Comparison of ENCODE assay signal across 8 mouse cellular contexts in the genomic region with DNA sequence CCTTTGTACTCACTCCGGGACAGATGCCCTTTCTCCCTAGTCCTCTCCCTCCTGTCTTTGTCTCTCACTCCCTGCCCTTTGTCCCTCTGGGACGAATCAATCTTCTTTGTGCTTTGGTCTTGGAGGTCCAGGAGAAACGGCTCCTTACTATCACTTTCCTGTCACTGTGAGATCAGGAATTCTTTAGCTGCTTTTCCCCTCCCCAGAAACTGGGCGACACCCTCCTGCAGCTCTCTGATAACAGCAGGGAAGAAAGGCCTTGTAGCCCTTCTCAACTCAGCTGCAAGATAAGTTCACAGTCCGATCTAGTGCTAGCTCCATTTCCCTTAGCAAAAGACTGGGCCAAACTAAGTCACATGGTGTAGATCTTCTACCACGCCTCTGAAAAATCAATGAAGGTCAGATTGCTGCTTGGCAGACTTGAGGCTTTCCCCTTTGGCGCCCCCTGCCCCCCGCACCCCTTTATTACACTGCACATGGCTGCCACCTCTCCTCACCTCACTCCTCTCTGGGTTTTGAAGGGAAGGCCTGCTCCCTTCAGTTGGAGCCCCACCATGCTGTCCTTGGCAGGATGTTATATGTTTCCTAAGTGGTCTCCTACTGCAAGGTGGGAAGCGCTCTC. TPM values are rescaled to one million over a fixed set of nuclear protein-coding genes. Genes with fewer than 3 reads are reported as not detected.
DNase-seq lines count a peak whose midpoint lies in the region; ATAC-seq and TF ChIP-seq lines count a peak whose summit lies in the region.

No protein-coding gene starts in this region.

- no peaks in the 10 kb centered on the region for H3K9me3 ChIP-seq in hindbrain, embryonic 11.5 days (ENCODE audit: control insufficient read depth, low read length)
- H3K9me3 ChIP-seq in hindbrain, embryonic 14.5 days (ENCODE audit: control insufficient read depth, low read length): no peaks in the 10 kb centered on the region
- no peaks in the 10 kb centered on the region for H3K9me3 ChIP-seq in MEL (replicated peaks; ENCODE audit: insufficient read depth, low read length)
- H3K9me3 ChIP-seq in embryonic facial prominence, embryonic 13.5 days: no peaks in the 10 kb centered on the region
- H3K9me3 ChIP-seq in liver, embryonic 16.5 days (replicated peaks; ENCODE audit: control insufficient read depth, low read length): no peaks in the 10 kb centered on the region

- peak; percentile 56 for DNase-seq in hindbrain, embryonic 11.5 days (ENCODE audit: low spot score)
- no peak for DNase-seq in hindbrain, embryonic 14.5 days (ENCODE audit: low spot score)
- DNase-seq in MEL (ENCODE audit: low read depth, low spot score): peak; percentile 89
- DNase-seq in cerebellum, postnatal 36 days: no peak
- DNase-seq in gastrocnemius, adult 18-20 months (ENCODE audit: low spot score): no peak
- DNase-seq in urinary bladder, postnatal 36 days (ENCODE audit: low spot score in 2 of 2): no peak

- no peak overlapping the region for H3K9ac ChIP-seq in hindbrain, embryonic 11.5 days (ENCODE audit: low read depth, low read length)
- no peak overlapping the region for H3K9ac ChIP-seq in hindbrain, embryonic 14.5 days
- peak overlapping the region; percentile 44 for H3K9ac ChIP-seq in MEL (ENCODE audit: control insufficient read depth, low read depth, low read length, poor library complexity, severe bottlenecking)
- 0 out of 2 replicates have a peak overlapping the region, but pooled peaks have one; percentile 32 for H3K9ac ChIP-seq in embryonic facial prominence, embryonic 13.5 days
- peak overlapping the region; percentile 69 for H3K9ac ChIP-seq in liver, embryonic 16.5 days (ENCODE audit: low read depth, low read length)

- no peak overlapping the region for H3K4me2 ChIP-seq in hindbrain, embryonic 11.5 days (replicated peaks; ENCODE audit: low read depth, low read length)
- H3K4me2 ChIP-seq in hindbrain, embryonic 14.5 days (replicated peaks): no peak overlapping the region
- H3K4me2 ChIP-seq in embryonic facial prominence, embryonic 13.5 days: no peak overlapping the region
- H3K4me2 ChIP-seq in liver, embryonic 16.5 days (ENCODE audit: low read depth, low read length): peak overlapping the region; percentile 70

- H3K27me3 ChIP-seq in hindbrain, embryonic 11.5 days (ENCODE audit: control insufficient read depth, insufficient read depth, low read length): no peaks in the 10 kb centered on the region
- no peaks in the 10 kb centered on the region for H3K27me3 ChIP-seq in hindbrain, embryonic 14.5 days (ENCODE audit: control insufficient read depth, insufficient read depth, low read length)
- no peaks in the 10 kb centered on the region for H3K27me3 ChIP-seq in MEL (ENCODE audit: control insufficient read depth in 1 of 2, insufficient read depth in 2 of 2, low read length in 2 of 2)
- H3K27me3 ChIP-seq in embryonic facial prominence, embryonic 13.5 days: no peaks in the 10 kb centered on the region
- H3K27me3 ChIP-seq in liver, embryonic 16.5 days (ENCODE audit: control insufficient read depth, insufficient read depth, low read depth, low read length): no peaks in the 10 kb centered on the region

- H3K36me3 ChIP-seq in hindbrain, embryonic 11.5 days (ENCODE audit: control insufficient read depth, insufficient read depth, low read length): no peaks in the 10 kb centered on the region
- H3K36me3 ChIP-seq in hindbrain, embryonic 14.5 days (replicated peaks; ENCODE audit: control insufficient read depth, insufficient read depth): peaks cover 34% of the 10 kb centered on the region
- peaks cover 0 to 28% of the 10 kb centered on the region in 2 experiments for H3K36me3 ChIP-seq in MEL (ENCODE audit: control insufficient read depth in 1 of 2, insufficient read depth in 2 of 2, low read length in 2 of 2)
- peaks cover 41% of the 10 kb centered on the region for H3K36me3 ChIP-seq in embryonic facial prominence, embryonic 13.5 days
- peaks cover 16% of the 10 kb centered on the region for H3K36me3 ChIP-seq in liver, embryonic 16.5 days (ENCODE audit: control insufficient read depth, insufficient read depth)

- H3K4me3 ChIP-seq in hindbrain, embryonic 11.5 days (ENCODE audit: low read depth, low read length): no peak overlapping the region
- no peak overlapping the region for H3K4me3 ChIP-seq in hindbrain, embryonic 14.5 days (replicated peaks; ENCODE audit: low read length)
- H3K4me3 ChIP-seq in MEL (ENCODE audit: control insufficient read depth in 1 of 2, insufficient read depth in 1 of 2, low read depth in 2 of 2, low read length in 2 of 2): peak overlapping the region in 1 of 2 experiments; percentile 5; a peak in 1 of 4 replicates
- H3K4me3 ChIP-seq in embryonic facial prominence, embryonic 13.5 days: no peak overlapping the region
- H3K4me3 ChIP-seq in liver, embryonic 16.5 days (ENCODE audit: low read depth, low read length): peak overlapping the region; percentile 63

- peaks cover 6% of the 10 kb centered on the region; the same call in 1 of the 2 replicates for H3K79me2 ChIP-seq in MEL (ENCODE audit: control insufficient read depth, insufficient read depth, low read length, poor library complexity)

- TF ChIP-seq EP300 in MEL (IDR thresholded peaks at IDR 0.05; ENCODE audit: low read depth in 1 of 2, low read length in 2 of 2): peak; percentile 97 to 98

- WGBS in hindbrain, embryonic 11.5 days: 16% methylated on average over 9 of the region's 9 CpGs
- WGBS in hindbrain, embryonic 14.5 days: 15% methylated on average over 9 of the region's 9 CpGs
- WGBS in embryonic facial prominence, embryonic 13.5 days: 31% methylated on average over 9 of the region's 9 CpGs
- 15% methylated on average over 9 of the region's 9 CpGs for WGBS in liver, embryonic 16.5 days (ENCODE audit: insufficient replicate concordance)

- peak; percentile 45 to 69 (median 56) for TF ChIP-seq CTCF in MEL (IDR thresholded peaks at IDR 0.05 in 2 of 3, conservative IDR thresholded peaks at IDR 0.05 in 1 of 3; ENCODE audit: control insufficient read depth in 1 of 3, insufficient read depth in 1 of 3, low read depth in 2 of 3, low read length in 3 of 3, poor library complexity in 1 of 3, severe bottlenecking in 1 of 3)

- peak; percentile 57; the same call in 1 of the 2 replicates for ATAC-seq in hindbrain, embryonic 11.5 days (ENCODE audit: low FRiP score)
- ATAC-seq in hindbrain, embryonic 14.5 days (ENCODE audit: low FRiP score): no peak
- ATAC-seq in embryonic facial prominence, embryonic 13.5 days (ENCODE audit: insufficient number of reproducible peaks, insufficient read depth, low FRiP score, low TSS enrichment, low read depth): no peak
- peak; percentile 98 for ATAC-seq in liver, embryonic 16.5 days (ENCODE audit: low read depth)

- peak in 1 of 2 experiments; percentile 37; a peak in 2 of 4 replicates for TF ChIP-seq POLR2A in MEL (IDR thresholded peaks at IDR 0.05; ENCODE audit: control insufficient read depth in 1 of 2, insufficient read depth in 1 of 2, low read depth in 1 of 2, low read length in 2 of 2, poor library complexity in 1 of 2)

- H3K27ac ChIP-seq in hindbrain, embryonic 11.5 days (ENCODE audit: low read depth, low read length): no peak overlapping the region
- no peak overlapping the region for H3K27ac ChIP-seq in hindbrain, embryonic 14.5 days
- H3K27ac ChIP-seq in MEL (ENCODE audit: control insufficient read depth, low read depth, low read length): peak overlapping the region; percentile 87
- H3K27ac ChIP-seq in embryonic facial prominence, embryonic 13.5 days: no peak overlapping the region
- peak overlapping the region; percentile 97 for H3K27ac ChIP-seq in liver, embryonic 16.5 days (ENCODE audit: low read length)

- no peaks in the 10 kb centered on the region for H3K4me1 ChIP-seq in hindbrain, embryonic 11.5 days (replicated peaks; ENCODE audit: control insufficient read depth, insufficient read depth, low read length)
- no peaks in the 10 kb centered on the region for H3K4me1 ChIP-seq in hindbrain, embryonic 14.5 days (replicated peaks; ENCODE audit: control insufficient read depth, insufficient read depth, low read length)
- H3K4me1 ChIP-seq in MEL (ENCODE audit: control insufficient read depth in 1 of 2, insufficient read depth in 2 of 2, low read length in 2 of 2): peaks cover 19 to 30% of the 10 kb centered on the region in 2 experiments
- H3K4me1 ChIP-seq in embryonic facial prominence, embryonic 13.5 days: peaks cover 10% of the 10 kb centered on the region; the same call in 1 of the 2 replicates
- peaks cover 51% of the 10 kb centered on the region for H3K4me1 ChIP-seq in liver, embryonic 16.5 days (ENCODE audit: control insufficient read depth, low read depth, low read length)

- TF ChIP-seq RAD21 in MEL (IDR thresholded peaks at IDR 0.05; ENCODE audit: low read depth, low read length): no peak

RNA-seq across cellular contexts. Expression of a gene that starts 8.9 kb away (rescaled TPM):
- polyA plus RNA-seq in hindbrain, embryonic 11.5 days (2014; fragmentation: Nextera tagmentation; extraction: Ambion mirVana): 18.3 and 22.0 TPM in 2 replicates
- polyA plus RNA-seq in hindbrain, embryonic 14.5 days (2014; fragmentation: Nextera tagmentation; extraction: Ambion mirVana): 23.6 and 23.9 TPM in 2 replicates
- total RNA-seq in MEL (2012; rRNA removed): 16.2 and 19.8 TPM in 2 replicates
- polyA plus RNA-seq in MEL (2012; ENCODE audit: insufficient read depth in 1 of 2, insufficient read length in 2 of 2, low read depth in 1 of 2, low replicate concordance in 2 of 2, missing spikeins in 1 of 2): 10 to 100 TPM in 1 of 2 experiments, not detected in 1; 41.6 TPM
- 22.1 and 26.1 TPM in 2 replicates for polyA plus RNA-seq in embryonic facial prominence, embryonic 13.5 days (2015; fragmentation: Nextera tagmentation; extraction: Ambion mirVana)
- polyA plus RNA-seq in liver, embryonic 16.5 days (2015; fragmentation: Nextera tagmentation; extraction: Ambion mirVana): 20.5 and 23.3 TPM in 2 replicates
- 1 to 10 TPM; 2.2 to 2.7 TPM for total RNA-seq in gastrocnemius, adult 18-20 months (2021)

RNA-seq across cellular contexts. Expression of a gene that starts 23.6 kb away (rescaled TPM):
- 0.25 TPM in 1 of 2 replicates, not detected in the other for polyA plus RNA-seq in hindbrain, embryonic 11.5 days (2014; fragmentation: Nextera tagmentation; extraction: Ambion mirVana)
- polyA plus RNA-seq in hindbrain, embryonic 14.5 days (2014; fragmentation: Nextera tagmentation; extraction: Ambion mirVana): 0.23 TPM in 1 of 2 replicates, not detected in the other
- 0.29 and 0.58 TPM in 2 replicates for total RNA-seq in MEL (2012; rRNA removed)
- under 1 TPM in 1 of 2 experiments, not detected in 1; 0.25 TPM for polyA plus RNA-seq in MEL (2012; ENCODE audit: insufficient read depth in 1 of 2, insufficient read length in 2 of 2, low read depth in 1 of 2, low replicate concordance in 2 of 2, missing spikeins in 1 of 2)
- 0.42 TPM in 1 of 2 replicates, not detected in the other for polyA plus RNA-seq in embryonic facial prominence, embryonic 13.5 days (2015; fragmentation: Nextera tagmentation; extraction: Ambion mirVana)
- 1.4 and 1.7 TPM in 2 replicates for polyA plus RNA-seq in liver, embryonic 16.5 days (2015; fragmentation: Nextera tagmentation; extraction: Ambion mirVana)
- total RNA-seq in gastrocnemius, adult 18-20 months (2021): under 1 TPM in 1 of 2 experiments, not detected in 1; 0.39 TPM

RNA-seq across cellular contexts. Expression of a gene that starts 42.4 kb away (rescaled TPM):
- polyA plus RNA-seq in hindbrain, embryonic 11.5 days (2014; fragmentation: Nextera tagmentation; extraction: Ambion mirVana): 33.0 and 40.9 TPM in 2 replicates
- 23.5 and 27.8 TPM in 2 replicates for polyA plus RNA-seq in hindbrain, embryonic 14.5 days (2014; fragmentation: Nextera tagmentation; extraction: Ambion mirVana)
- total RNA-seq in MEL (2012; rRNA removed): 0.10 TPM in 1 of 2 replicates, not detected in the other
- polyA plus RNA-seq in MEL (2012; ENCODE audit: insufficient read depth in 1 of 2, insufficient read length in 2 of 2, low read depth in 1 of 2, low replicate concordance in 2 of 2, missing spikeins in 1 of 2): under 1 TPM in 1 of 2 experiments, not detected in 1; 0.21 TPM
- polyA plus RNA-seq in embryonic facial prominence, embryonic 13.5 days (2015; fragmentation: Nextera tagmentation; extraction: Ambion mirVana): 50.4 and 52.5 TPM in 2 replicates
- polyA plus RNA-seq in liver, embryonic 16.5 days (2015; fragmentation: Nextera tagmentation; extraction: Ambion mirVana): 9.6 and 11.9 TPM in 2 replicates
- 1 to 10 TPM; 5.5 to 7.0 TPM for total RNA-seq in gastrocnemius, adult 18-20 months (2021)

RNA-seq across cellular contexts. Expression of a gene that starts 51.2 kb away (rescaled TPM):
- 12.3 and 13.3 TPM in 2 replicates for polyA plus RNA-seq in hindbrain, embryonic 11.5 days (2014; fragmentation: Nextera tagmentation; extraction: Ambion mirVana)
- 7.4 and 8.7 TPM in 2 replicates for polyA plus RNA-seq in hindbrain, embryonic 14.5 days (2014; fragmentation: Nextera tagmentation; extraction: Ambion mirVana)
- 1.2 and 1.5 TPM in 2 replicates for total RNA-seq in MEL (2012; rRNA removed)
- polyA plus RNA-seq in MEL (2012; ENCODE audit: insufficient read depth in 1 of 2, insufficient read length in 2 of 2, low read depth in 1 of 2, low replicate concordance in 2 of 2, missing spikeins in 1 of 2): under 1 TPM in 1 of 2 experiments, not detected in 1; 0.96 TPM
- polyA plus RNA-seq in embryonic facial prominence, embryonic 13.5 days (2015; fragmentation: Nextera tagmentation; extraction: Ambion mirVana): 8.8 and 9.3 TPM in 2 replicates
- 2.4 and 2.6 TPM in 2 replicates for polyA plus RNA-seq in liver, embryonic 16.5 days (2015; fragmentation: Nextera tagmentation; extraction: Ambion mirVana)
- total RNA-seq in gastrocnemius, adult 18-20 months (2021): 1 to 10 TPM; 1.6 to 1.7 TPM

RNA-seq across cellular contexts. Expression of a gene that starts 51.9 kb away (rescaled TPM):
- 6.5 and 7.4 TPM in 2 replicates for polyA plus RNA-seq in hindbrain, embryonic 11.5 days (2014; fragmentation: Nextera tagmentation; extraction: Ambion mirVana)
- polyA plus RNA-seq in hindbrain, embryonic 14.5 days (2014; fragmentation: Nextera tagmentation; extraction: Ambion mirVana): 9.1 and 10.7 TPM in 2 replicates
- 13.3 and 14.6 TPM in 2 replicates for total RNA-seq in MEL (2012; rRNA removed)
- polyA plus RNA-seq in MEL (2012; ENCODE audit: insufficient read depth in 1 of 2, insufficient read length in 2 of 2, low read depth in 1 of 2, low replicate concordance in 2 of 2, missing spikeins in 1 of 2): 10 to 100 TPM in 1 of 2 experiments, not detected in 1; 23.7 TPM
- polyA plus RNA-seq in embryonic facial prominence, embryonic 13.5 days (2015; fragmentation: Nextera tagmentation; extraction: Ambion mirVana): 16.3 and 17.7 TPM in 2 replicates
- 5.7 and 6.5 TPM in 2 replicates for polyA plus RNA-seq in liver, embryonic 16.5 days (2015; fragmentation: Nextera tagmentation; extraction: Ambion mirVana)
- 1 to 10 TPM; 8.3 to 9.0 TPM for total RNA-seq in gastrocnemius, adult 18-20 months (2021)

Comparison
In these comparisons a context has a peak if more than half of its experiments do, and no peak if none do; other contexts are left out.
1. ATAC-seq: peak in hindbrain, embryonic 11.5 days (single experiment) and liver, embryonic 16.5 days (single experiment); none in hindbrain, embryonic 14.5 days (single experiment) and embryonic facial prominence, embryonic 13.5 days (single experiment).
2. DNase-seq: peak in hindbrain, embryonic 11.5 days (single experiment) and MEL (single experiment); none in hindbrain, embryonic 14.5 days (single experiment), cerebellum, postnatal 36 days (0 of 2), gastrocnemius, adult 18-20 months (single experiment) and urinary bladder, postnatal 36 days (0 of 2).
3. H3K27ac ChIP-seq: peak in MEL (single experiment) and liver, embryonic 16.5 days (single experiment); none in hindbrain, embryonic 11.5 days (single experiment), hindbrain, embryonic 14.5 days (single experiment) and embryonic facial prominence, embryonic 13.5 days (single experiment).
4. H3K9ac ChIP-seq: peak in MEL (single experiment), embryonic facial prominence, embryonic 13.5 days (single experiment) and liver, embryonic 16.5 days (single experiment); none in hindbrain, embryonic 11.5 days (single experiment) and hindbrain, embryonic 14.5 days (single experiment).